In genomic region chr10:34792099-34792498, GRCm38 (mm10) we compare ENCODE assay signal across 23 mouse cellular contexts.
DNase-seq lines count a peak whose midpoint lies in the region; ATAC-seq and TF ChIP-seq lines count a peak whose summit lies in the region.
"Had no signal": no experiment of that assay in that cellular context is flagged by ENCODE, and none has a peak within 500 bp of the region (broad histone marks: within the 10 kb centered on the region; RNA-seq: fewer than 3 reads in every experiment).

No protein-coding gene starts in this region.

- no peak for TF ChIP-seq CTCF in brain, embryonic 14.5 days (IDR thresholded peaks at IDR 0.05; ENCODE audit: borderline replicate concordance, extremely low read depth, insufficient read depth, insufficient read length)

- no peaks in the 10 kb centered on the region for H3K27me3 ChIP-seq in kidney, embryonic 16.5 days (ENCODE audit: insufficient read depth, low read length)
- no peaks in the 10 kb centered on the region for H3K27me3 ChIP-seq in hindbrain, embryonic 16.5 days (replicated peaks; ENCODE audit: control insufficient read depth, insufficient read depth, low read length)
- H3K27me3 ChIP-seq in neural tube, embryonic 14.5 days (ENCODE audit: control insufficient read depth, insufficient read depth, low read length) = no peaks in the 10 kb centered on the region
- H3K27me3 ChIP-seq: embryonic facial prominence, embryonic 12.5 days; forebrain, embryonic 15.5 days; heart, embryonic 15.5 days; Patski had no signal

- no peaks in the 10 kb centered on the region for H3K9me3 ChIP-seq in kidney, embryonic 16.5 days (ENCODE audit: low read length)
- no peaks in the 10 kb centered on the region for H3K9me3 ChIP-seq in hindbrain, embryonic 16.5 days (ENCODE audit: control insufficient read depth, low read length)
- no peaks in the 10 kb centered on the region for H3K9me3 ChIP-seq in neural tube, embryonic 14.5 days (ENCODE audit: control insufficient read depth, low read length)
- H3K9me3 ChIP-seq: embryonic facial prominence, embryonic 12.5 days; forebrain, embryonic 15.5 days; heart, embryonic 15.5 days had no signal

- ATAC-seq in kidney, embryonic 16.5 days (ENCODE audit: low FRiP score, low TSS enrichment) = peak; percentile 73; the same call in 1 of the 2 replicates
- peak; percentile 76 for ATAC-seq in hindbrain, embryonic 16.5 days
- peak; percentile 63; the same call in 1 of the 2 replicates for ATAC-seq in neural tube, embryonic 14.5 days (ENCODE audit: low read depth)
- ATAC-seq: activated CD4-positive, CD25-positive, alpha-beta regulatory T cell, adult 4 months; forebrain, embryonic 15.5 days; intestine, embryonic 16.5 days; Patski had no signal

- no peak for DNase-seq in kidney, postnatal 10 days
- peak; percentile 51 for DNase-seq in brain, embryonic 14.5 days (ENCODE audit: low read depth)
- no peak for DNase-seq in spleen, postnatal 36 days (ENCODE audit: low spot score in 2 of 2)
- DNase-seq in testis, postnatal 14 days (ENCODE audit: low spot score) = no peak
- DNase-seq: adrenal gland, postnatal 10 days; cerebellum, adult 18-20 months; gastrocnemius, postnatal 25 days; heart, postnatal 4 days; kidney, postnatal 25 days; left cerebral cortex, postnatal 4 days; liver; lung, postnatal 10 days; right cerebral cortex, postnatal 4 days had no signal

- no peak for TF ChIP-seq POLR2A in brain, embryonic 14.5 days (IDR thresholded peaks at IDR 0.05; ENCODE audit: borderline replicate concordance, extremely low read depth, insufficient read depth, insufficient read length, poor library complexity, severe bottlenecking)

- no peak overlapping the region for H3K4me2 ChIP-seq in kidney, embryonic 16.5 days (replicated peaks; ENCODE audit: low read depth, low read length)
- no peak overlapping the region for H3K4me2 ChIP-seq in hindbrain, embryonic 16.5 days (ENCODE audit: low read length)
- H3K4me2 ChIP-seq in neural tube, embryonic 14.5 days (ENCODE audit: low read depth, low read length) = no peak overlapping the region
- H3K4me2 ChIP-seq: embryonic facial prominence, embryonic 12.5 days; forebrain, embryonic 15.5 days; heart, embryonic 15.5 days had no signal

- no peaks in the 10 kb centered on the region for H3K36me3 ChIP-seq in kidney, embryonic 16.5 days (ENCODE audit: insufficient read depth, low read length)
- no peaks in the 10 kb centered on the region for H3K36me3 ChIP-seq in hindbrain, embryonic 16.5 days (ENCODE audit: control insufficient read depth, insufficient read depth, low read length)
- no peaks in the 10 kb centered on the region for H3K36me3 ChIP-seq in neural tube, embryonic 14.5 days (ENCODE audit: control insufficient read depth, insufficient read depth, low read length)
- H3K36me3 ChIP-seq: embryonic facial prominence, embryonic 12.5 days; forebrain, embryonic 15.5 days; heart, embryonic 15.5 days had no signal

- 43% methylated on average over 2 of the region's 2 CpGs for WGBS in kidney, embryonic 16.5 days
- WGBS in hindbrain, embryonic 16.5 days = 53% methylated on average over 2 of the region's 2 CpGs
- WGBS in neural tube, embryonic 14.5 days = 58% methylated on average over 2 of the region's 2 CpGs

- H3K4me1 ChIP-seq in kidney, embryonic 16.5 days (ENCODE audit: insufficient read depth, low read length) = no peaks in the 10 kb centered on the region
- H3K4me1 ChIP-seq in hindbrain, embryonic 16.5 days (ENCODE audit: control insufficient read depth, insufficient read depth, low read depth, low read length) = no peaks in the 10 kb centered on the region
- no peaks in the 10 kb centered on the region for H3K4me1 ChIP-seq in neural tube, embryonic 14.5 days (ENCODE audit: control insufficient read depth, insufficient read depth, low read length)
- H3K4me1 ChIP-seq: embryonic facial prominence, embryonic 12.5 days; forebrain, embryonic 15.5 days; heart, embryonic 15.5 days had no signal

- no peak overlapping the region for H3K9ac ChIP-seq in kidney, embryonic 16.5 days (replicated peaks; ENCODE audit: low read length)
- no peak overlapping the region for H3K9ac ChIP-seq in hindbrain, embryonic 16.5 days (ENCODE audit: low read depth, low read length)
- no peak overlapping the region for H3K9ac ChIP-seq in neural tube, embryonic 14.5 days (replicated peaks; ENCODE audit: low read depth, low read length)
- H3K9ac ChIP-seq: embryonic facial prominence, embryonic 12.5 days; forebrain, embryonic 15.5 days; heart, embryonic 15.5 days had no signal

- no peak overlapping the region for H3K27ac ChIP-seq in kidney, embryonic 16.5 days (ENCODE audit: low read length)
- no peak overlapping the region for H3K27ac ChIP-seq in hindbrain, embryonic 16.5 days (ENCODE audit: low read depth, low read length)
- H3K27ac ChIP-seq in neural tube, embryonic 14.5 days (ENCODE audit: low read depth, low read length) = no peak overlapping the region
- H3K27ac ChIP-seq: embryonic facial prominence, embryonic 12.5 days; forebrain, embryonic 15.5 days; heart, embryonic 15.5 days; stomach, postnatal 0 days had no signal

- H3K4me3 ChIP-seq in kidney, embryonic 16.5 days (ENCODE audit: low read length) = no peak overlapping the region
- H3K4me3 ChIP-seq in hindbrain, embryonic 16.5 days (ENCODE audit: low read length) = no peak overlapping the region
- H3K4me3 ChIP-seq in neural tube, embryonic 14.5 days (ENCODE audit: low read depth, low read length) = no peak overlapping the region
- H3K4me3 ChIP-seq: embryonic facial prominence, embryonic 12.5 days; forebrain, embryonic 15.5 days; heart, embryonic 15.5 days had no signal
